Mouse (Mus musculus) hindbrain, embryonic 10.5 days (tissue): ENCODE results near the gene Jund. TPM values are rescaled to one million over a fixed set of nuclear protein-coding genes. Genes with fewer than 3 reads are reported as not detected.

Experiments
- DNase-seq: peaks from one replicate; pipeline ENCODE4 v3.0.0-alpha.2; 2017; ENCODE audit warnings: low spot score
- H3K27ac ChIP-seq: fragments of 300-500 bp; sonication (generic); 2 replicates; pipeline ENCODE4 v1.5.1; 2016; ENCODE audit warnings: mild to moderate bottlenecking, moderate library complexity
- H3K27me3 ChIP-seq: fragments of 300-500 bp; sonication (generic); 2 replicates; pipeline ENCODE4 v1.6.1; 2016; ENCODE audit warnings: mild to moderate bottlenecking; ENCODE audit not compliant: poor library complexity, insufficient read depth, severe bottlenecking
- H3K36me3 ChIP-seq: fragments of 300-500 bp; sonication (generic); 2 replicates; pipeline ENCODE4 v1.6.1; 2016; ENCODE audit warnings: mild to moderate bottlenecking, moderate library complexity
- H3K4me1 ChIP-seq: fragments of 300-500 bp; sonication (generic); replicated peaks from 2 replicates; pipeline ENCODE4 v1.6.1; 2016; ENCODE audit warnings: mild to moderate bottlenecking
- H3K4me3 ChIP-seq: fragments of 300-500 bp; sonication (generic); 2 replicates; pipeline ENCODE4 v1.5.1; 2016; ENCODE audit warnings: mild to moderate bottlenecking, moderate library complexity
- H3K9me3 ChIP-seq: fragments of 300-500 bp; sonication (generic); 2 replicates; pipeline ENCODE4 v1.6.1; 2016; ENCODE audit warnings: mild to moderate bottlenecking, moderate library complexity
- WGBS: fragments of 180-500 bp; shearing (Covaris S2); methylation state at CpG from one replicate; pipeline ENCODE4 v1.1.7; 2016; 5-methylcytosine and 5-hydroxymethylcytosine counted together
- polyA plus RNA-seq: library from polyadenylated mRNA; unstranded; fragments of >200 nt; fragmentation: Nextera tagmentation; extraction: Ambion mirVana; gene quantifications from 2 replicates; pipeline ENCODE4 v1.2.1, GENCODE M21; 2016

Jund gene
- polyA plus RNA-seq, 1 experiment from 2014 or later, result 128 TPM

DNA sequence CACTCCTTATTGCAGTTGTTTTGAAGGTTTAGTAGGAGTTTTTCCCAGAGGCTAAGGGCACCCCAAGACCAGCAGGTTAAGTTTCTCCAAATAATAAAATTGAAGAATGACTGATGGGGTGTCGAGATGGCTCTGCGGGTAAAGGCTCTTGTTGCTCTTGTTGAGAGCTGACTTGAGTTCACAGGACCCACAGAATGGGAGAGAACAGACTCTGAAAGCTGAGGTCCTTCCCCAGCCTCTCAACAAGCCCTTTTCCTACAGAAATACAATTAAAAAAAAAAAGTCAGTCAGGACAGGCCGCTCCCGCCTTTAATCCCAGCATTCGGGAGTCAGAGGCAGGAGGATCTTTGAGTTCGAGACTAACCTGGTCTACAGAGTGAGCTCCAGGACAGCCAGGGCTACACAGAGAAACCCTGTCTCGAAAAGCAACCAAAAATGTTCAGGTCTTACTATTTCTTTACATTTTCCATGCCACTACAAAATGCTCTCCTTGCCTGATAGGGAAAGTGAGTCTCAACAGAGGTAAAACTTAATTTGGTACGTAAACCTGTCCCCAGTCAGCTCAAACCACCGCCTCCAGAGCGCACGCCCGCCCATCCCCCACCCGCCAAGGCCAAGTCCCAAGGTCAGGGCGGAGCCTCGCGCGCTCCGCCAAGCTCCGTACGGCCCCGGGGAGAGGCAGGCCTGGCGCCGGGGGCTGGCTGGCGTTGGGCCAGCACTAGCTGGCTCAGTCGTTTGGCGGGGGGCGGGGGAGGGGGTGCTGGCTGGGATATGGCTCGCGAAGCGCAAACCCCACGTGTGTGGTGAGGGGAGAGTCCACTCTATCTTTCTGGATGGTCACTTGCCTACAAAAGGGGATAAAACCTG, 2.5 kb upstream of the Jund start:
- peak; percentile 80 for DNase-seq
- WGBS, result 7% methylated on average over 31 of the region's 31 CpGs
- Histone ChIP-seq H3K27ac (peak overlapping the region; percentile 98), H3K4me3 (peak overlapping the region; percentile 42), H3K36me3 (peaks cover 1% of the 10 kb centered on the region; the same call in 1 of the 2 replicates), H3K27me3 (peaks cover 34% of the 10 kb centered on the region), H3K9me3 (no peaks in the 10 kb centered on the region), H3K4me1 (peaks cover 70% of the 10 kb centered on the region)

DNA sequence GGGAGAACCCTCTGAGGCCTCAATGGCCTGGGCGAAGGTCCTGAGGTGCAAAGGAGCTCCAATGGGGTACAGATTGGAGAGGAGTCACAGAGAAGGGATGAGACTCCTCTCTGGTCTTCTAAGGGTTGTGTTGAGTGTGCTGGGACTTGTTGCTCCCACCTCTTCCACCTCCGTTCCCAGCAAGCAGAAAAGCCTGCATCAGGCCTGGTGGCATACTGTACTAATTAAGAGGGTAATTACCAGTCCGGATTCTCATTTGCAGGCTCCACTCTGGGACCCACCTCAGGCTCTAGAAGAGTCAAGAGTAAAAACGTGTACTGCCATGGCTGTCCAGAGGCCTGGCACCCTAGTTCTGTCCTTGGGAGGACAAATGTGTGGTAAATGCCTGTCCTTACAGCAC, 1.8 kb upstream of the Jund start:
- peaks cover 34% of the 10 kb centered on the region for H3K27me3 ChIP-seq
- no peaks in the 10 kb centered on the region for H3K9me3 ChIP-seq
- peaks cover 7% of the 10 kb centered on the region; the same call in 1 of the 2 replicates for H3K36me3 ChIP-seq
- peaks cover 70% of the 10 kb centered on the region for H3K4me1 ChIP-seq
- peak overlapping the region; percentile 42 for H3K4me3 ChIP-seq
- H3K27ac ChIP-seq, result peak overlapping the region; percentile 98
- no peak for DNase-seq
- 45% methylated on average over 4 of the region's 4 CpGs for WGBS

DNA sequence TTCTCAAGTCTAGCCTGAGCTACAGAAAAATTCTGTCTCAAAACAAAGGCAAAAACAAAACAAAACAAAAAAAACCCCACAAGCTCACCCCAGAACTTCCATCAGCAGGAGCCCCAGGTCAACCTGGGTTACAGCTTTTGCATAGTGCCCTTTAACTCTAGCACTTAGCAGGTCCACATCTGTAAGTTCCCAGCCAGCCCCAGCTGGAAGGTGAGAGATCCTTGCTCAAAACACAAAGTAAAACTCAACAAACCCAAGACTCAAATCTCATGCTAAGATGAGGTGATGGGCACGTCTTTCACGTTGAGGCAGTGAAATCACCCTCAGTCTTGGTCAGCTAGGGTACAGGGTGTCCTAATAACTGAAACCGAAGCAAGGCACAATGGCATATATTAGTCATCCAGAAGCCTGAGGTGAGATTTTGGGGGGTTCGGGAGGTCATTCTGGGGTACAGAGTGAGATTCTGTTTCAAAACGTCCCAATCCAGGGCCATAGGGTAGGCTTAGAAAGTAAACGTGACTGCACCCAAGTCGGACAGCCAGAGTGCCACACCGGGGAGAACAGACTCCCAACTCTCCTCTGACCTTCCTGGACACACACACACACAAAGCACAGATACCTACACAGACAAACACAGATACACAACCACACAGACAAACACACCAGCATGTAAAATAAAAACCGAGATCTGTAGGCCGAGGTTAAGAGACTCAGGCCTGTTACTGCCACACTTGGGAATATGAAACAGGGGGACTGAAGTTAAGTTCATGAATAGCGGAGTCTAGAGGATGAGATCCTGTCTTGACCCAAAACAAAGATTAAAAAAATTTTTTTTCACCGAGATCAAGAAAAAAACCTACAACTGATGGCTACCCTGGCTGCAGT, 1.1 kb upstream of the Jund start:
- WGBS, result 72% methylated on average over 12 of the region's 12 CpGs

DNA sequence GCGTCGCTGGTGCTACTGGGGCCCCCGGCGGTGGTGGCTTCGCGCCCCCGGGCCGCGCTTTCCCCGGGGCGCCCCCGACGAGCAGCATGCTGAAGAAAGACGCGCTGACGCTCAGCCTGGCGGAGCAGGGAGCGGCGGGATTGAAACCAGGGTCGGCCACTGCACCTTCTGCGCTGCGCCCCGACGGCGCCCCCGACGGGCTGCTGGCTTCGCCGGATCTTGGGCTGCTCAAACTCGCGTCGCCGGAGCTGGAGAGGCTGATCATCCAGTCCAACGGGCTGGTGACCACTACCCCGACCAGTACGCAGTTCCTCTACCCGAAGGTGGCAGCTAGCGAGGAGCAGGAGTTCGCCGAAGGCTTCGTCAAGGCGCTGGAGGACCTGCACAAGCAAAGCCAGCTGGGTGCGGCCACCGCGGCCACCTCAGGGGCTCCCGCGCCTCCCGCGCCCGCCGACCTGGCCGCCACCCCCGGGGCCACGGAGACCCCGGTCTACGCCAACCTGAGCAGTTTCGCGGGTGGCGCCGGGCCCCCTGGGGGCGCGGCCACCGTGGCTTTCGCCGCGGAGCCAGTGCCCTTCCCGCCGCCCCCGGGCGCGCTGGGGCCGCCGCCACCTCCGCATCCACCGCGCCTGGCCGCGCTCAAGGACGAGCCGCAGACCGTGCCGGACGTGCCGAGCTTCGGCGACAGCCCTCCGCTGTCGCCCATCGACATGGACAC, 526 bp downstream of the Jund start:
- no peaks in the 10 kb centered on the region for H3K9me3 ChIP-seq
- peaks cover 24% of the 10 kb centered on the region for H3K27me3 ChIP-seq
- H3K27ac ChIP-seq, result peak overlapping the region; percentile 98
- peak overlapping the region; percentile 99 for H3K4me3 ChIP-seq
- H3K4me1 ChIP-seq, result peaks cover 65% of the 10 kb centered on the region
- DNase-seq, result peak; percentile 65
- peaks cover 28% of the 10 kb centered on the region for H3K36me3 ChIP-seq
- WGBS, result under 1% methylated on average over 89 of the region's 89 CpGs

More for the DNA sequence above, 1.1 kb upstream of the Jund start:
- Histone ChIP-seq H3K4me1 (peaks cover 70% of the 10 kb centered on the region), H3K4me3 (peak overlapping the region; percentile 99), H3K36me3 (peaks cover 13% of the 10 kb centered on the region), H3K27me3 (peaks cover 34% of the 10 kb centered on the region), H3K27ac (peak overlapping the region; percentile 98), H3K9me3 (no peaks in the 10 kb centered on the region)
- no peak for DNase-seq

GRCm38 (mm10) chr8:70699834-70700554, 1.2 kb downstream of the Jund start:
- under 1% methylated on average over 59 of the region's 59 CpGs for WGBS
- no peaks in the 10 kb centered on the region for H3K9me3 ChIP-seq
- peak overlapping the region; percentile 98 for H3K27ac ChIP-seq
- peaks cover 18% of the 10 kb centered on the region for H3K27me3 ChIP-seq
- H3K4me1 ChIP-seq, result peaks cover 63% of the 10 kb centered on the region
- peak overlapping the region; percentile 99 for H3K4me3 ChIP-seq
- peak; percentile 87 for DNase-seq
- H3K36me3 ChIP-seq, result peaks cover 28% of the 10 kb centered on the region

GRCm38 (mm10) chr8:70700555-70700922, 1.8 kb downstream of the Jund start:
- Histone ChIP-seq H3K4me1 (peaks cover 58% of the 10 kb centered on the region), H3K9me3 (no peaks in the 10 kb centered on the region), H3K36me3 (peaks cover 28% of the 10 kb centered on the region), H3K27ac (peak overlapping the region; percentile 98), H3K27me3 (peaks cover 13% of the 10 kb centered on the region), H3K4me3 (peak overlapping the region; percentile 99)
- under 1% methylated on average over 20 of the region's 20 CpGs for WGBS
- peak; percentile 90 for DNase-seq

GRCm38 (mm10) chr8:70701048-70701981, 2.6 kb downstream of the Jund start:
- H3K4me1 ChIP-seq, result peaks cover 50% of the 10 kb centered on the region
- H3K9me3 ChIP-seq, result no peaks in the 10 kb centered on the region
- peaks cover 28% of the 10 kb centered on the region for H3K36me3 ChIP-seq
- peak overlapping the region; percentile 99 for H3K4me3 ChIP-seq
- no peak for DNase-seq
- H3K27me3 ChIP-seq, result peaks cover 5% of the 10 kb centered on the region; the same call in 1 of the 2 replicates
- peak overlapping the region; percentile 98 for H3K27ac ChIP-seq
- 56% methylated on average over 10 of the region's 10 CpGs for WGBS

GRCm38 (mm10) chr8:70701982-70702841, 3.5 kb downstream of the Jund start:
- Histone ChIP-seq H3K9me3 (no peaks in the 10 kb centered on the region), H3K4me1 (peaks cover 41% of the 10 kb centered on the region), H3K4me3 (peak overlapping the region; percentile 99; the same call in 1 of the 2 replicates), H3K27me3 (no peaks in the 10 kb centered on the region; the same call in 1 of the 2 replicates), H3K27ac (no peak overlapping the region), H3K36me3 (peaks cover 28% of the 10 kb centered on the region)
- 88% methylated on average over 2 of the region's 2 CpGs for WGBS
- DNase-seq, result no peak

DNA sequence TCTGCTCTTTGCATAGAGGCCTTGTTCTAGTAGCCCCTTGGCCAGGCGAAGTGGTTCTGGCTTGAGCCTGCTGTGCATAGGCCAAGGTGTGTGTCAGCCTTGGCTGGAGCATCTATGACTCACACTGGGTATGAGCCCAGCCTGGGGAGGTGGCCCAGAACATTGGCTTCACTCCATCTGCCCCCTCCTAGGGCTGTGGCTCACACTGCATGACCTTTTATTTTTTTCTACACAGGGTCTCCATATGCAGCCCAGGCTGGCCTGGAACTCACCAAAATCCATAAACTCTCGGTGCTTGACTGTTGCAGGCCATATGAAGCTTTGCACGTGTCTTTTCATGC, 4.1 kb downstream of the Jund start:
- Histone ChIP-seq H3K27me3 (no peaks in the 10 kb centered on the region), H3K27ac (no peak overlapping the region), H3K36me3 (peaks cover 28% of the 10 kb centered on the region), H3K9me3 (no peaks in the 10 kb centered on the region), H3K4me1 (peaks cover 35% of the 10 kb centered on the region), H3K4me3 (peak overlapping the region; percentile 1; the same call in 1 of the 2 replicates)
- 88% methylated on average over 3 of the region's 3 CpGs for WGBS
- DNase-seq, result no peak

GRCm38 (mm10) chr8:70703287-70703686, 4.5 kb downstream of the Jund start, which contains the start of gene Iqcn:
Gene Iqcn, plus strand, starts transcription at chr8:70703457.
- H3K4me1 ChIP-seq, result peaks cover 32% of the 10 kb centered on the region
- H3K27ac ChIP-seq, result no peak within 1 kb of the TSS
- WGBS, result 95% methylated on average over 3 of the region's 3 CpGs
- peaks cover 28% of the 10 kb centered on the region for H3K36me3 ChIP-seq
- H3K9me3 ChIP-seq, result no peaks in the 10 kb centered on the region
- H3K27me3 ChIP-seq, result no peaks in the 10 kb centered on the region
- DNase-seq, result no peak
- H3K4me3 ChIP-seq, result peak within 1 kb of the TSS; percentile 1; the same call in 1 of the 2 replicates
